Mouse (Mus musculus): Measurements from ENCODE around the gene Abtb2. TPM values are rescaled to one million over a fixed set of nuclear protein-coding genes. Genes with fewer than 3 reads are reported as not detected.

The Abtb2 gene
- polyA plus RNA-seq, 1 experiment from 2014 or later: 17.4 TPM

- Histone ChIP-seq H3K4me2 (no peak overlapping the region), H3K27me3 (no peaks in the 10 kb centered on the region), H3K4me3 (no peak overlapping the region), H3K36me3 (peaks cover 79% of the 10 kb centered on the region), H3K27ac (no peak overlapping the region), H3K9ac (no peak overlapping the region), H3K4me1 (no peaks in the 10 kb centered on the region), H3K9me3 (no peaks in the 10 kb centered on the region)
- ATAC-seq (ENCODE audit: insufficient number of reproducible peaks, insufficient read depth, low FRiP score, low TSS enrichment, low read depth): no peak
- 54% methylated on average over 8 of the region's 8 CpGs for WGBS
Measured at GRCm38 (mm10) chr2:103718594-103719291, 152.6 kb downstream of the Abtb2 start.

- Histone ChIP-seq H3K4me1 (no peaks in the 10 kb centered on the region), H3K9me3 (no peaks in the 10 kb centered on the region), H3K9ac (no peak overlapping the region), H3K36me3 (peaks cover 80% of the 10 kb centered on the region), H3K4me3 (no peak overlapping the region), H3K27ac (no peak overlapping the region), H3K4me2 (no peak overlapping the region), H3K27me3 (no peaks in the 10 kb centered on the region)
- ATAC-seq (ENCODE audit: insufficient number of reproducible peaks, insufficient read depth, low FRiP score, low TSS enrichment, low read depth): no peak
- WGBS: 94% methylated on average over 7 of the region's 7 CpGs
Measured at GRCm38 (mm10) chr2:103719292-103719646, 153.2 kb downstream of the Abtb2 start.

- H3K36me3 ChIP-seq: peaks cover 82% of the 10 kb centered on the region
- no peak overlapping the region for H3K27ac ChIP-seq
- H3K4me1 ChIP-seq: no peaks in the 10 kb centered on the region
- WGBS: 87% methylated on average over 2 of the region's 2 CpGs
- ATAC-seq (ENCODE audit: insufficient number of reproducible peaks, insufficient read depth, low FRiP score, low TSS enrichment, low read depth): no peak
- H3K9ac ChIP-seq: no peak overlapping the region
- no peak overlapping the region for H3K4me3 ChIP-seq
- H3K4me2 ChIP-seq: no peak overlapping the region
- H3K27me3 ChIP-seq: no peaks in the 10 kb centered on the region
- no peaks in the 10 kb centered on the region for H3K9me3 ChIP-seq
Measured at GRCm38 (mm10) chr2:103724521-103724920, 158.4 kb downstream of the Abtb2 start.

GRCm38 (mm10) chr2:103728027-103728540 is 162.0 kb downstream of the Abtb2 start:
- H3K9ac ChIP-seq: no peak overlapping the region
- H3K9me3 ChIP-seq: no peaks in the 10 kb centered on the region
- peaks cover 89% of the 10 kb centered on the region for H3K36me3 ChIP-seq
- H3K27ac ChIP-seq: no peak overlapping the region
- no peak for ATAC-seq (ENCODE audit: insufficient number of reproducible peaks, insufficient read depth, low FRiP score, low TSS enrichment, low read depth)
- H3K4me3 ChIP-seq: no peak overlapping the region
- 86% methylated on average over 12 of the region's 12 CpGs for WGBS
- H3K27me3 ChIP-seq: no peaks in the 10 kb centered on the region
- no peaks in the 10 kb centered on the region for H3K4me1 ChIP-seq
- H3K4me2 ChIP-seq: no peak overlapping the region

- Histone ChIP-seq H3K27me3 (no peaks in the 10 kb centered on the region), H3K27ac (no peak overlapping the region), H3K36me3 (peaks cover 91% of the 10 kb centered on the region), H3K9ac (no peak overlapping the region), H3K4me3 (no peak overlapping the region), H3K9me3 (no peaks in the 10 kb centered on the region), H3K4me2 (no peak overlapping the region), H3K4me1 (no peaks in the 10 kb centered on the region)
- ATAC-seq (ENCODE audit: insufficient number of reproducible peaks, insufficient read depth, low FRiP score, low TSS enrichment, low read depth): no peak; the same call in 1 of the 2 replicates
- 66% methylated on average over 8 of the region's 8 CpGs for WGBS
Measured at GRCm38 (mm10) chr2:103730999-103731398, 164.9 kb downstream of the Abtb2 start.

- Histone ChIP-seq H3K27ac (no peak overlapping the region), H3K9ac (no peak overlapping the region), H3K36me3 (peaks cover 91% of the 10 kb centered on the region), H3K9me3 (no peaks in the 10 kb centered on the region), H3K27me3 (no peaks in the 10 kb centered on the region), H3K4me3 (no peak overlapping the region), H3K4me1 (no peaks in the 10 kb centered on the region), H3K4me2 (no peak overlapping the region)
- ATAC-seq (ENCODE audit: insufficient number of reproducible peaks, insufficient read depth, low FRiP score, low TSS enrichment, low read depth): no peak
- 92% methylated on average over 6 of the region's 6 CpGs for WGBS
Measured at GRCm38 (mm10) chr2:103731423-103731822, 165.3 kb downstream of the Abtb2 start.

- Histone ChIP-seq H3K4me1 (no peaks in the 10 kb centered on the region), H3K9me3 (no peaks in the 10 kb centered on the region), H3K27ac (no peak overlapping the region), H3K4me2 (no peak overlapping the region), H3K9ac (no peak overlapping the region), H3K4me3 (no peak overlapping the region), H3K36me3 (peaks cover 68% of the 10 kb centered on the region), H3K27me3 (no peaks in the 10 kb centered on the region)
- 94% methylated on average over 6 of the region's 6 CpGs for WGBS
- no peak for ATAC-seq (ENCODE audit: insufficient number of reproducible peaks, insufficient read depth, low FRiP score, low TSS enrichment, low read depth)
Measured at GRCm38 (mm10) chr2:103742821-103743220, 176.7 kb downstream of the Abtb2 start.

- WGBS: 94% methylated on average over 2 of the region's 2 CpGs
- no peak for ATAC-seq (ENCODE audit: insufficient number of reproducible peaks, insufficient read depth, low FRiP score, low TSS enrichment, low read depth)
- Histone ChIP-seq H3K9me3 (no peaks in the 10 kb centered on the region), H3K36me3 (peaks cover 75% of the 10 kb centered on the region), H3K27me3 (no peaks in the 10 kb centered on the region), H3K9ac (no peak overlapping the region), H3K4me2 (no peak overlapping the region), H3K4me3 (no peak overlapping the region), H3K27ac (no peak overlapping the region), H3K4me1 (no peaks in the 10 kb centered on the region)
Measured at GRCm38 (mm10) chr2:103743536-103743935, 177.4 kb downstream of the Abtb2 start.

GRCm38 (mm10) chr2:103743988-103744387 is 177.9 kb downstream of the Abtb2 start:
- no peak overlapping the region for H3K27ac ChIP-seq
- H3K4me3 ChIP-seq: no peak overlapping the region
- no peaks in the 10 kb centered on the region for H3K9me3 ChIP-seq
- H3K36me3 ChIP-seq: peaks cover 76% of the 10 kb centered on the region
- H3K9ac ChIP-seq: no peak overlapping the region
- H3K4me1 ChIP-seq: no peaks in the 10 kb centered on the region
- 81% methylated on average over 7 of the region's 7 CpGs for WGBS
- H3K4me2 ChIP-seq: no peak overlapping the region
- H3K27me3 ChIP-seq: no peaks in the 10 kb centered on the region
- no peak for ATAC-seq (ENCODE audit: insufficient number of reproducible peaks, insufficient read depth, low FRiP score, low TSS enrichment, low read depth)

- ATAC-seq (ENCODE audit: insufficient number of reproducible peaks, insufficient read depth, low FRiP score, low TSS enrichment, low read depth): no peak
- no peaks in the 10 kb centered on the region for H3K4me1 ChIP-seq
- peaks cover 78% of the 10 kb centered on the region for H3K36me3 ChIP-seq
- 83% methylated on average over 5 of the region's 5 CpGs for WGBS
- no peak overlapping the region for H3K4me3 ChIP-seq
- H3K27me3 ChIP-seq: no peaks in the 10 kb centered on the region
- H3K4me2 ChIP-seq: no peak overlapping the region
- no peak overlapping the region for H3K9ac ChIP-seq
- no peak overlapping the region for H3K27ac ChIP-seq
- H3K9me3 ChIP-seq: no peaks in the 10 kb centered on the region
Measured at GRCm38 (mm10) chr2:103745481-103745880, 179.4 kb downstream of the Abtb2 start.

GRCm38 (mm10) chr2:103746096-103746495 is 180.0 kb downstream of the Abtb2 start:
- Histone ChIP-seq H3K27me3 (no peaks in the 10 kb centered on the region), H3K9me3 (no peaks in the 10 kb centered on the region), H3K27ac (no peak overlapping the region), H3K36me3 (peaks cover 78% of the 10 kb centered on the region), H3K4me1 (no peaks in the 10 kb centered on the region), H3K4me3 (no peak overlapping the region), H3K9ac (no peak overlapping the region), H3K4me2 (no peak overlapping the region)
- ATAC-seq (ENCODE audit: insufficient number of reproducible peaks, insufficient read depth, low FRiP score, low TSS enrichment, low read depth): no peak
- 87% methylated on average over 2 of the region's 2 CpGs for WGBS

- no peak for ATAC-seq (ENCODE audit: insufficient number of reproducible peaks, insufficient read depth, low FRiP score, low TSS enrichment, low read depth)
- H3K4me1 ChIP-seq: no peaks in the 10 kb centered on the region
- H3K9ac ChIP-seq: no peak overlapping the region
- H3K9me3 ChIP-seq: no peaks in the 10 kb centered on the region
- 87% methylated on average over 2 of the region's 2 CpGs for WGBS
- H3K27me3 ChIP-seq: no peaks in the 10 kb centered on the region
- H3K4me2 ChIP-seq: no peak overlapping the region
- H3K36me3 ChIP-seq: peaks cover 80% of the 10 kb centered on the region
- no peak overlapping the region for H3K27ac ChIP-seq
- no peak overlapping the region for H3K4me3 ChIP-seq
Measured at GRCm38 (mm10) chr2:103746761-103747160, 180.7 kb downstream of the Abtb2 start.
